Mouse (Mus musculus) MEL (cell line): ENCODE data around the gene Rbms3. TPM values are rescaled to one million over a fixed set of nuclear protein-coding genes. Genes with fewer than 3 reads are reported as not detected.

ENCODE experiments used
- DNase-seq: peaks from one replicate; pipeline ENCODE4 v3.0.0; 2011; ENCODE audit warnings: low read depth, low spot score
- H3K27ac ChIP-seq: 2 replicates; pipeline ENCODE4 v1.5.1; 2012; ENCODE audit warnings: low read depth, mild to moderate bottlenecking, control low read depth, low read length, moderate library complexity; ENCODE audit not compliant: control insufficient read depth
- H3K27me3 ChIP-seq, 2 experiments: fragments of 150-350 bp in 1 of 2; sonication (generic) in 1 of 2; 2 replicates each; pipeline ENCODE4 v1.6.1; 2012; ENCODE audit warnings: low read length in 2 of 2, mild to moderate bottlenecking in 2 of 2, improper control_type of control experiment in 1 of 2, moderate library complexity in 1 of 2; ENCODE audit not compliant: insufficient read depth in 2 of 2, control insufficient read depth in 1 of 2
- H3K36me3 ChIP-seq, 2 experiments: 2 replicates each; pipeline ENCODE4 v1.6.1; 2012 to 2014; ENCODE audit warnings: low read length in 2 of 2, improper control_type of control experiment in 1 of 2, inconsistent platforms in 1 of 2, mild to moderate bottlenecking in 1 of 2; ENCODE audit not compliant: insufficient read depth in 2 of 2, control insufficient read depth in 1 of 2
- H3K4me1 ChIP-seq, 2 experiments: fragments of 150-350 bp in 1 of 2; sonication (generic) in 1 of 2; 2 replicates each; pipeline ENCODE4 v1.6.1; 2012; ENCODE audit warnings: low read length in 2 of 2, improper control_type of control experiment in 1 of 2, mild to moderate bottlenecking in 1 of 2; ENCODE audit not compliant: insufficient read depth in 2 of 2, control insufficient read depth in 1 of 2
- H3K4me3 ChIP-seq, 2 experiments: fragments of 150-350 bp in 1 of 2; sonication (generic) in 1 of 2; 2 replicates each; pipeline ENCODE4 v1.5.1; 2012; ENCODE audit warnings: low read depth in 2 of 2, low read length in 2 of 2, mild to moderate bottlenecking in 2 of 2, moderate library complexity in 2 of 2, control low read depth in 1 of 2, improper control_type of control experiment in 1 of 2; ENCODE audit not compliant: control insufficient read depth in 1 of 2, insufficient read depth in 1 of 2
- H3K79me2 ChIP-seq: 2 replicates; pipeline ENCODE4 v1.6.1; 2012; ENCODE audit warnings: mild to moderate bottlenecking, low read length, moderate library complexity; ENCODE audit not compliant: control insufficient read depth, poor library complexity, insufficient read depth
- H3K9ac ChIP-seq: 2 replicates; pipeline ENCODE4 v1.6.1; 2012; ENCODE audit warnings: low read depth, mild to moderate bottlenecking, control low read depth, low read length, moderate library complexity; ENCODE audit not compliant: control insufficient read depth, poor library complexity, severe bottlenecking
- H3K9me3 ChIP-seq: fragments of 150-350 bp; sonication (generic); replicated peaks from 2 replicates; pipeline ENCODE4 v1.6.1; 2012; ENCODE audit warnings: mild to moderate bottlenecking, low read length, improper control_type of control experiment, moderate library complexity; ENCODE audit not compliant: insufficient read depth
- BHLHE40 ChIP-seq: IDR thresholded peaks from 2 replicates; pipeline ENCODE4 v1.6.1; 2012; ENCODE audit warnings: low read depth, mild to moderate bottlenecking, inconsistent platforms, low read length, improper control_type of control experiment, borderline replicate concordance
- CHD2 ChIP-seq: IDR thresholded peaks from 2 replicates; pipeline ENCODE4 v1.6.1; 2011; ENCODE audit warnings: low read length, improper control_type of control experiment
- CTCF ChIP-seq, 3 experiments: IDR thresholded peaks in 2 of 3; conservative IDR thresholded peaks in 1 of 3; 2 replicates each; pipeline ENCODE4 v1.5.1; 2011 to 2012; ENCODE audit warnings: low read length in 3 of 3, low read depth in 2 of 3, mild to moderate bottlenecking in 2 of 3, improper control_type of control experiment in 1 of 3, inconsistent platforms in 1 of 3, mixed read lengths in 1 of 3, moderate library complexity in 1 of 3; ENCODE audit not compliant: control insufficient read depth in 1 of 3, insufficient read depth in 1 of 3, poor library complexity in 1 of 3, severe bottlenecking in 1 of 3
- E2F4 ChIP-seq: IDR thresholded peaks from 2 replicates; pipeline ENCODE4 v1.6.1; 2011; ENCODE audit warnings: low read depth, low read length, improper control_type of control experiment, borderline replicate concordance
- ELF1 ChIP-seq: IDR thresholded peaks from 2 replicates; pipeline ENCODE4 v1.6.1; 2014; ENCODE audit warnings: low read depth, mild to moderate bottlenecking, inconsistent platforms, low read length, improper control_type of control experiment, moderate library complexity
- GABPA ChIP-seq: IDR thresholded peaks from 2 replicates; pipeline ENCODE4 v1.6.1; 2012; ENCODE audit warnings: low read depth, mild to moderate bottlenecking, inconsistent platforms, low read length, improper control_type of control experiment, moderate library complexity
- KAT2A ChIP-seq: conservative IDR thresholded peaks from 2 replicates; pipeline ENCODE4 v1.6.1; 2012; ENCODE audit warnings: low read depth, low read length, improper control_type of control experiment, inconsistent platforms
- MXI1 ChIP-seq: IDR thresholded peaks from 2 replicates; pipeline ENCODE4 v1.6.1; 2011; ENCODE audit warnings: mild to moderate bottlenecking, low read depth, low read length, improper control_type of control experiment
- MYB ChIP-seq: IDR thresholded peaks from 2 replicates; pipeline ENCODE4 v1.6.1; 2011; ENCODE audit warnings: mild to moderate bottlenecking, low read depth, low read length, improper control_type of control experiment
- NELFE ChIP-seq: IDR thresholded peaks from 2 replicates; pipeline ENCODE4 v1.6.1; 2011; ENCODE audit warnings: low read depth, low read length, improper control_type of control experiment
- NRF1 ChIP-seq: IDR thresholded peaks from 2 replicates; pipeline ENCODE4 v1.6.1; 2014; ENCODE audit warnings: low read depth, mild to moderate bottlenecking, inconsistent platforms, low read length, improper control_type of control experiment, moderate library complexity; ENCODE audit not compliant: poor library complexity, insufficient read depth, severe bottlenecking
- POLR2A ChIP-seq, 2 experiments: IDR thresholded peaks; 2 replicates each; pipeline ENCODE4 v1.6.1; 2011 to 2012; ENCODE audit warnings: low read length in 2 of 2, mild to moderate bottlenecking in 2 of 2, control low read depth in 1 of 2, improper control_type of control experiment in 1 of 2, low read depth in 1 of 2, moderate library complexity in 1 of 2; ENCODE audit not compliant: control insufficient read depth in 1 of 2, insufficient read depth in 1 of 2, poor library complexity in 1 of 2
- POLR2AphosphoS2 ChIP-seq: IDR thresholded peaks from 2 replicates; pipeline ENCODE4 v1.6.1; 2011; ENCODE audit warnings: low read length, improper control_type of control experiment
- POLR2AphosphoS5 ChIP-seq: IDR thresholded peaks from 2 replicates; pipeline ENCODE4 v1.6.1; 2012; ENCODE audit warnings: low read depth, borderline replicate concordance, mild to moderate bottlenecking, inconsistent platforms, low read length, moderate library complexity, mixed read lengths
- RAD21 ChIP-seq: IDR thresholded peaks from 2 replicates; pipeline ENCODE4 v1.6.1; 2011; ENCODE audit warnings: mild to moderate bottlenecking, low read depth, low read length, improper control_type of control experiment
- RCOR1 ChIP-seq: IDR thresholded peaks from 2 replicates; pipeline ENCODE4 v1.6.1; 2012; ENCODE audit warnings: low read depth, mild to moderate bottlenecking, inconsistent platforms, low read length, improper control_type of control experiment
- SIN3A ChIP-seq: IDR thresholded peaks from 2 replicates; pipeline ENCODE4 v1.6.1; 2012; ENCODE audit warnings: low read length, improper control_type of control experiment, inconsistent platforms
- SMC3 ChIP-seq: IDR thresholded peaks from 2 replicates; pipeline ENCODE4 v1.6.1; 2011; ENCODE audit warnings: low read depth, low read length, improper control_type of control experiment
- TBP ChIP-seq: IDR thresholded peaks from 2 replicates; pipeline ENCODE4 v1.8.0; 2011; ENCODE audit warnings: low read depth, low read length, improper control_type of control experiment
- TCF12 ChIP-seq: IDR thresholded peaks from 2 replicates; pipeline ENCODE4 v1.6.1; 2014; ENCODE audit warnings: low read depth, mild to moderate bottlenecking, inconsistent platforms, low read length, improper control_type of control experiment, moderate library complexity
- UBTF ChIP-seq: IDR thresholded peaks from 2 replicates; pipeline ENCODE4 v1.6.1; 2012; ENCODE audit warnings: low read depth, mild to moderate bottlenecking, inconsistent platforms, low read length, improper control_type of control experiment, moderate library complexity, borderline replicate concordance; ENCODE audit not compliant: insufficient read depth
- USF2 ChIP-seq, 2 experiments: IDR thresholded peaks; 2 replicates each; pipeline ENCODE4 v1.6.1; 2011 to 2012; ENCODE audit warnings: improper control_type of control experiment in 2 of 2, low read length in 2 of 2, borderline replicate concordance in 1 of 2, inconsistent platforms in 1 of 2, low read depth in 1 of 2, mild to moderate bottlenecking in 1 of 2; ENCODE audit not compliant: insufficient read depth in 1 of 2
- ZC3H11A ChIP-seq: IDR thresholded peaks from 2 replicates; pipeline ENCODE4 v1.6.1; 2012; ENCODE audit warnings: low read depth, mild to moderate bottlenecking, inconsistent platforms, low read length, improper control_type of control experiment
- ZMIZ1 ChIP-seq: IDR thresholded peaks from 2 replicates; pipeline ENCODE4 v1.6.1; 2012; ENCODE audit warnings: low read depth, mild to moderate bottlenecking, inconsistent platforms, low read length, improper control_type of control experiment, moderate library complexity
- polyA plus RNA-seq, 2 experiments: library from polyadenylated mRNA; stranded (reverse) in 1 of 2; unstranded in 1 of 2; fragments of >175 nt in 1 of 2; fragments of >200 nt in 1 of 2; gene quantifications; 2 replicates each; pipeline versions ENCODE4 v1.2.1 to v1.2.4; 2012; ENCODE audit warnings: low replicate concordance in 2 of 2, low read depth in 1 of 2; ENCODE audit not compliant: insufficient read length in 2 of 2, insufficient read depth in 1 of 2, missing spikeins in 1 of 2
- total RNA-seq: library from RNA; depleted of rRNA; stranded (reverse); fragments of 300-350 nt; gene quantifications from 2 replicates; pipeline ENCODE4 v1.2.3, GENCODE M21; 2012

Rbms3 gene
- total and polyA plus RNA-seq, 3 experiments = not detected

- no peaks in the 10 kb centered on the region for H3K36me3 ChIP-seq
- no peaks in the 10 kb centered on the region for H3K9me3 ChIP-seq
- no peaks in the 10 kb centered on the region for H3K79me2 ChIP-seq
- no peaks in the 10 kb centered on the region for H3K27me3 ChIP-seq
- no peak overlapping the region for H3K9ac ChIP-seq
- no peak for DNase-seq
- no peak for TF ChIP-seq TCF12
- TF ChIP-seq TBP = no peak
- no peak for TF ChIP-seq ELF1
- TF ChIP-seq CTCF (IDR thresholded peaks at IDR 0.05 in 2 of 3, conservative IDR thresholded peaks at IDR 0.05 in 1 of 3; ENCODE audit: control insufficient read depth in 1 of 3, insufficient read depth in 1 of 3, low read depth in 2 of 3, low read length in 3 of 3, poor library complexity in 1 of 3, severe bottlenecking in 1 of 3) = no peak
- TF ChIP-seq KAT2A = no peak
- no peak for TF ChIP-seq MXI1
- TF ChIP-seq POLR2A (IDR thresholded peaks at IDR 0.05; ENCODE audit: control insufficient read depth in 1 of 2, insufficient read depth in 1 of 2, low read depth in 1 of 2, low read length in 2 of 2, poor library complexity in 1 of 2) = no peak
- no peak for TF ChIP-seq BHLHE40
- TF ChIP-seq, all 39 proteins: peak for 0
- no peak overlapping the region for H3K4me3 ChIP-seq
- H3K4me1 ChIP-seq = no peaks in the 10 kb centered on the region
- no peak overlapping the region for H3K27ac ChIP-seq
These were observed 187.1 kb downstream of the Rbms3 start for GRCm38 (mm10) chr9:117442611-117443010.

- Histone ChIP-seq H3K27ac (no peak overlapping the region), H3K9me3 (no peaks in the 10 kb centered on the region), H3K9ac (no peak overlapping the region), H3K36me3 (no peaks in the 10 kb centered on the region), H3K27me3 (no peaks in the 10 kb centered on the region), H3K79me2 (no peaks in the 10 kb centered on the region), H3K4me3 (no peak overlapping the region), H3K4me1 (no peaks in the 10 kb centered on the region)
- no peak for DNase-seq
- TF ChIP-seq ZMIZ1 (no peak), POLR2AphosphoS5 (no peak), SMC3 (no peak), CHD2 (no peak), ZC3H11A (no peak), KAT2A (no peak), UBTF (no peak), RAD21 (no peak), RCOR1 (no peak), NRF1 (no peak), GABPA (no peak), USF2 (IDR thresholded peaks at IDR 0.05; ENCODE audit: borderline replicate concordance in 1 of 2, insufficient read depth in 1 of 2, low read depth in 1 of 2, low read length in 2 of 2) (no peak), E2F4 (no peak), SIN3A (no peak), CTCF (IDR thresholded peaks at IDR 0.05 in 2 of 3, conservative IDR thresholded peaks at IDR 0.05 in 1 of 3; ENCODE audit: control insufficient read depth in 1 of 3, insufficient read depth in 1 of 3, low read depth in 2 of 3, low read length in 3 of 3, poor library complexity in 1 of 3, severe bottlenecking in 1 of 3) (no peak), NELFE (no peak), MYB (no peak), TBP (no peak), POLR2AphosphoS2 (no peak)
- TF ChIP-seq, all 39 proteins: peak for 0
These were observed 193.9 kb downstream of the Rbms3 start for GRCm38 (mm10) chr9:117435856-117436255.
